Mouse (Mus musculus): ENCODE data around the gene Gnai3.

The Gnai3 gene

GRCm38 (mm10) chr3:108112246-108112645 is 33.7 kb downstream of the Gnai3 start:
- no peak for DNase-seq (ENCODE audit: low spot score in 2 of 2)

- DNase-seq (ENCODE audit: low spot score in 2 of 2), result no peak
Measured at GRCm38 (mm10) chr3:108111320-108111719, 34.6 kb downstream of the Gnai3 start.

GRCm38 (mm10) chr3:108105281-108105680 is 40.7 kb downstream of the Gnai3 start:
- DNase-seq (ENCODE audit: low spot score in 2 of 2), result no peak

- DNase-seq (ENCODE audit: low spot score in 2 of 2), result no peak
Measured at GRCm38 (mm10) chr3:108102075-108102474, 43.9 kb downstream of the Gnai3 start.

- DNase-seq (ENCODE audit: low spot score in 2 of 2), result no peak
Measured at GRCm38 (mm10) chr3:108101594-108101993, 44.4 kb downstream of the Gnai3 start.

- no peak for DNase-seq (ENCODE audit: low spot score in 2 of 2)
Measured at GRCm38 (mm10) chr3:108098316-108098715, 47.6 kb downstream of the Gnai3 start.

- DNase-seq (ENCODE audit: low spot score in 2 of 2), result no peak
Measured at GRCm38 (mm10) chr3:108097656-108098055, 48.3 kb downstream of the Gnai3 start.

GRCm38 (mm10) chr3:108096726-108097125 is 49.2 kb downstream of the Gnai3 start:
- no peak for DNase-seq (ENCODE audit: low spot score in 2 of 2)

DNA sequence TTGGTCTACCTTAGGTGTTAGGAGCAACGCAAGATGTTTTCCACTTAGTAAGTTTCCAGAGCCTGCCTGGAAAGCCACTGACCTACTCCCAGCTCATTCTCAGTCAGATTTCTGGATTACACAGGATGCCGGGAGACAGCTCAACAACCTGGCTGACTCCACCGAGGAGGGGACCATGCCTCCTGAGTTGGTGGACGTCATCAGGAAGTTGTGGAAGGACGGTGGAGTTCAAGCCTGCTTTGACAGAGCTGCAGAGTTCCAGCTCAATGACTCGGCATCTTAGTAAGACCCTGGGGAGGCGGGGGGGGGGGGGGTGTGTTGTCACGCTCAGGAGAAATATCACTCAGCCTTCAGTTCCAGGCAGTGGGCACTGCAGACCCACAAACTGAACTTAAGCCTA is 49.7 kb downstream of the Gnai3 start:
- DNase-seq (ENCODE audit: low spot score in 2 of 2), result no peak

GRCm38 (mm10) chr3:108094976-108095760 is 50.8 kb downstream of the Gnai3 start:
- DNase-seq (ENCODE audit: low spot score in 2 of 2), result no peak

DNA sequence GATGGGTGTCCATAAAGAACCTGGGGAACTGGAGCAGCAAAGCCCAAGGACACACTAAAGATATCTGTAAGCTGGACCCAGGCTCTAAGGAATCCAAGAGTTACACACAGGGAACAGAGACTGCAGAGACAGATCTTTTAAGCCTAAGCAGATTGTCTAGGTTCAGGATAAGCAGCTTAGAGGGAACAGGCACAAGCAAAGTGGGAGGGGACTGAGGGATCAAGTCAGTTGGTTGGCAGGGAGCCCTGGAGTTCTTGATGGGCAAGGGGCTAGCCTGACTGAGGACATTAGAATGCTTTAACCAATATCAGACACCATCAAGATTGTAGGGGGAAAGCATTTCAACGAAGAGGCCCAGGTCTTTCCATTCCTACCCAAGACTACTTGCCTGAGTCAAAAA is 51.8 kb downstream of the Gnai3 start:
- no peak for DNase-seq (ENCODE audit: low spot score in 2 of 2)

- no peak for DNase-seq (ENCODE audit: low spot score in 2 of 2)
Measured at GRCm38 (mm10) chr3:108093306-108093705, 52.6 kb downstream of the Gnai3 start.

DNA sequence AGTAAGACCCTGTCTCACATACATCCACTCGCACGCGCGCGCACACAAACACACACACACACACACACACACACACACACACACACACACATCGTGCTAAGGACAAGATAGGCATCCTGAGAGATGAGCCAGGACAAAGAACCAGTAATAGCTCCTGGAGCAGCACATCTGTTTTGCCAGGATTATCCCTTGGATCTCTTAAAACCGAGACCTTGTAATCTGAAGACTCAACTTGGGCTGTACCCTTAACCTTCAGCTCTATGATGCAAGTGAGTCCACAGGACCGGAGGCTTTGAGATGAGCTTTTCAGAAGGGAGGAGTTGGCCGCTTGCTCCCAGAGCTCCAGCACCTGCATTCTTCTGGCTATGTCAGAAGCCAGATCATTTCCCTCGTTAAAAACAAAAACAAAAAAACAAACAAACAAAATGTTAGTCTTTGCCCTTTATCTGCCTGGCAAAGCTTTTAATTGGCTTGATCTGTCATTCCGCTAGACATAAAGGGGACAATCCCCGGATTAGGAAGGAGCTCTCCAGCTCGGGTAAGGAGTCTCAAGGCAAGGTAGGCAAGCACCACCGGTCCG is 53.3 kb downstream of the Gnai3 start, which contains the start of gene Gnat2:
Gnat2 (plus strand) TSS at position 254 of the 580 bp plus-strand sequence.
- DNase-seq (ENCODE audit: low spot score in 2 of 2), result no peak

- DNase-seq (ENCODE audit: low spot score in 2 of 2), result no peak
Measured at GRCm38 (mm10) chr3:108092030-108092429, 53.9 kb downstream of the Gnai3 start.

DNA sequence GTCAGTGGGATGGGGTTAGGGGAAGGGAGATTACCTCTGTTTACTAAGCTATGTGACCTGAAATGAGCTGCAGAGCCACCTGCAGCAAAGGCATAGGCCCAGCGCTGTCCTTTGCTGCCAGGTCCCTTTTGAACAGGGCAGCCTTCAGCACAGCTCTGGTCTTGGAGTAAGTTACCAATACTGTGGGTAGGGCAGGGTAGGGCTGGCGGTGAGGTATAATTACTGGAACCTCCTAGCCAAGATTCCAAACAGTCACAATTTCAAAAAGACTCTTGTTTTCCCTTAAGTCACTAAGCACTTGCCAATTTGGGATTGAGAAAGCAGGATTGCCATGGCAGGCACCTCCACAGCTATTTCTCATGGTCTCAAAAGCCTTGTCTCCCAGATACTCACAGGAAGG is 55.4 kb downstream of the Gnai3 start:
- no peak for DNase-seq (ENCODE audit: low spot score in 2 of 2)

DNA sequence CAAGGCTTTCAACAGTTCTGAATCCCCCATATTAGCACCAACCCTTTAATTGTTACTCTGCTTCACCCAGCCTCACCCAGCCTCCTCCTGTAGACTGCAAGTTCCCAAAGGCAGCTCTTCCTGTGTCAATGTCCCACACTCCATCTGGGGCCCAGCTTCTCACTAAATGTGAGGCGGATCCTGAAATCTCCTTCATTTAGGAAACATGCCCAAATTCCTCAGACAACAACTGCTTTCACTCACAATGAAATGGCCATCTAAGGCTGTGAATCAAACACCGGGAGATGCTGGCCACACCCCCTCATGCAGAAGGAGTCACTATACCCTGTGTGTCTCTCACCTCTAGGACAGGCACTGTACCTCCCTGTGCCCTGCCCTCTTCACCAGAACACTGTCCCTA is 56.0 kb downstream of the Gnai3 start:
- no peak for DNase-seq (ENCODE audit: low spot score in 2 of 2)

DNA sequence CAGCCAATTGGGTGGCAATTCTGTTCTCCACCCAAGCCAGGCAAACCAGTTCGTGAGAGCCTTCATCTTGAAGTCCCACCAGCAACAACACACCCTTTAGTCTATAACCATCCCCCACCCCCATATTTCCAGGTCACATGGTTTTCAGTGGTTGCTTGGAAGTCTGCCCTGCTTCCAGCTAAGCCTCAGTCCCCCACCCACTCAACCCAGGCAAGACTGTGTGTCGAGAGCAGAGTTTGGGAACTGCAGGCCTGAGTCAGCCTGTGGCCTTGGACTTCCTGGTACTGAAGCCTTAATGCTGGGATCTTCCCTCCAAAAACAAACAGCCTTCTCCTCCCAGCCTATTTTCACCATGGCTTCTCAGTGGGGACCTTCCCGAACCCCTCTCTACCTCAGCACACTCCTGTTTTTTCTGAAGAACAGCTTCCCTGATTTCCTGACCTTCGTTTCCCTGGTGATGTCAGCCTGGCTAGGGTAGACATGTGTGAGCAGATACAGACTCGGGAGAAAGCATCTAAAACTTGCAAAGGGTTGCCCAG is 57.0 kb downstream of the Gnai3 start:
- DNase-seq (ENCODE audit: low spot score in 2 of 2), result no peak

DNA sequence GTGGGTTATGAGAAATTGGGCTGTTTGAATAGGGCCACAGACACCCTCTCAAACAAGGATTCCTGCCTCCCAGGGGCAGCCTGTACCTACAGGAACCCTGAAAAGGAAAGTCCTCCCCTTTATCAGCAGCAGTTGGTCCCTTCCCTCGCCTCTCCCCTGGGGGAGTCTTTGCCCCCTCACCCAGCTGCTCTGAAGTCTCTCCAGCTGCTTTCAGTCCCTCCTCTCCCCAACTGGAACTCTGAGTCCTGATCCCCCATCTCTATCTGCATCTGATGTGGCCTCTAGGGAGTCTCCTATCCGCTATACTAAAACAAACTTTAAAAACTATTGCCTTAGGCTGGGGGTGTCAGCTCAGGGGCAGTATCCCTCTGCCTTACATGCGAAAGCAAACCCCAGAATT is 58.6 kb downstream of the Gnai3 start:
- no peak for DNase-seq (ENCODE audit: low spot score in 2 of 2)

- no peak for DNase-seq (ENCODE audit: low spot score in 2 of 2)
Measured at GRCm38 (mm10) chr3:108086470-108086979, 59.4 kb downstream of the Gnai3 start, which contains the start of gene Ampd2. Gene Ampd2 (minus strand): TSS chr3:108086651.

DNA sequence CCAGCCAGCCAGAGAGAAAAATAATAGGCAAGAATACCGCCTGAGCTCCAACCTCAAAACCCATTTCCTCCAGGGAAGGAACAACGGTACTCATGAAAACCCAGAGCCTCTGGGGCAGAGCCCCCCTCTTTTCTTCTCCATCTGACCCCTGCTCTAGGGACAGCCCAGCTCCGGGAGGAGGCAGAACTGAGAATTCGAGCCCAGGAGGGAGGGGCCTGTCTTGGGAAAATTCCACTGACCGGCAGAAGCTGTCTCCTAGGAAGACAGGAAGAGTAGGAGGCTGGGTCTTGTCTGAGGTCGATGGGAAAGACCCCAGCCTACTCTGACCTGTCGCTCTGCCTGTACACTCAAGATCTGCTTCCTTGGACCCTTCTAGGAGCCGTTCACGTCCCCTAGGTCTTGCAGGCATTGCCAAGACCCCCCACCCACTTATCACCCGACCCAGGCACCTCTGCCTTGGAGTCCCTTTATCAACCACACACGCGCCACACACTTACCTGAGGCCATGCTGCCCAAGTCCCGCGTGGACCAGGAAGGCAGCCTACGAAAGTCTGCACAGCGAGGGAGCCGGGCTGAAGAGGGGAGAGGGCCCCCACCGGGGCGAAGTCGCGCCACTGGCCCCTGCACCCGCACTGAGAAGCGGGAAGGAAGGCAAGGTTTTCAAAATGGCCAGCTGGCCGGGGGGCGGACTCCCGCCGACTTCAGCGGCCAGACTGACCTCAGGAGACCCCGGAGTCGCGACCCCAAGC is 60.1 kb downstream of the Gnai3 start:
- no peak for DNase-seq (ENCODE audit: low spot score in 2 of 2)

DNA sequence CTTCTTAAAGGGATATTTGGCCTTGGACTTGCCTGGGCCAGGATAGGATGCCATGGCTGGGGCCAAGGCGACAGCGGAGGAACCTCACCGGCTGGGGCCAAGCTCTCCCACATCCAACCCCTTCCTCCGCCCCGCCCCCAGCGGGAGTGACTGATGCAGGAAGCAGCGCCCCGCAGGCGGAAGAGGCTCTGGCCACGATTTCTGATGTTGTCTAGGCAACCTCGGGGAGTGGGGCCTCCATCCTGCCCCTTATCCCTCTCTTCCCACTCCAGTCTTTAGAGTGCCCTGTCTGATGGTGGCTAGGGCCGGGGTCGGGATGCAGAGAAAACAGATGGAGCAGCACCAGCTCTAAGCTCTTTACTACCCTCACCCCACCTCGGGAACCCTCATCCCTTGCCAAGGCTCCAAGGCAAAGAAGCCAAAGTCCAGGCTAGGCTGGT is 60.6 kb downstream of the Gnai3 start:
- DNase-seq (ENCODE audit: low spot score in 2 of 2), result peak; percentile 81 to 85

DNA sequence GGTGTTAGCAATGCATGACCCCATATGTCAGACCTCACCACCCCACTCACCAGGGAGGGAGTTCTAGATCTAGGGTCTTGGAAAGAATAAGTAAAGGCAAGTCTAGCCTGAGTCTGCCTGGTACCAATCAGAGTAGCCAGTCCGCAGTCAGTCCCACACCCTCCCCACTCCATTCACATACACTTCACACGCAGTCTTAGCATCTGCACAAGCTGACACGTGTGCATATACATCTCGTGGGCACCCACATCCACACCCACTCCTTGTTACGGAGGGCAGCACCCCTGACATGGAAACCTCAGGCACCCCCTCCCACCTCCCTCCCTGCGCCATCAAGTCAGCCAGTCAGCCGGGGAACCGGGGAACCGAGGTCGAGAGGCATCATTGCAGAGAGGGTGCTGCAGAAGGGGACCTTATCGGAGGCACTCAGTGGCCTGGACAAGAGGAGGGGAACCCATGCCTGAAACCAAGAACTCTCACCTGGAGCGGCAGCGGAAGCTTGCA is 61.1 kb downstream of the Gnai3 start:
- peak in 1 of 2 experiments; percentile 36 for DNase-seq (ENCODE audit: low spot score in 2 of 2)
